Mouse (Mus musculus): ENCODE results near the gene H2-Eb1. TPM values are rescaled to one million over a fixed set of nuclear protein-coding genes. Genes with fewer than 3 reads are reported as not detected.

The H2-Eb1 gene
- total RNA-seq (2014; rRNA removed) (18.5 and 38.0 TPM in 2 replicates), polyA plus RNA-seq (2012; rRNA removed) (23.3 and 39.5 TPM in 2 replicates)

DNA sequence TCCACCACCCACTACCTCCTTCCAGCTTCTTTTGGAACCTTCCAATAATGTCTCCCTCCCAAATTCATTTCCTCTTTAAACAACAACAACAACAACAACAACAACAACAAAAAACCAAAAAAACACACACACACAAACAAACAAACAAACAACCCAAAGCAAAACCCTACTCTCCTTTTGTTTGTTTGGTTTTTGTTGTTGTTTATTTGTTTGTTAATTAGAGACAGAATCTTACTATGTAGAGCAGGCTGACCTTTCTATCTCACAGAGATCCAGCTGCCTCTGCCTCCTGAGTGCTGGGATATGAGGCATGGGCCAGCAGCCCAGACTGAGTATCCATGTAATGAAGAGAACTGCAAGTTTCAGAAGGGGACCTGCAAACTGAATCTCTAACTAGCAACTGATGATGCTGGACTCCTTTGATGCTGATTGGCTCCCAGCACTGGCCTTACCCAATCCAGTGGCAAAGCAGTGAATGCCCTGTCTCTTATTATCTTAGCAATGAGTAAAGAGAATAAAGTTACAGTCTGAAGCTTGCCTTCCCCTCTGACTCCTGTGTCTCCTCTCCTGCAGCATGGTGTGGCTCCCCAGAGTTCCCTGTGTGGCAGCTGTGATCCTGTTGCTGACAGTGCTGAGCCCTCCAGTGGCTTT, at the start of gene H2-Eb1:
TSS of gene H2-Eb1 (plus strand) at position 488 of the 651 bp plus-strand sequence.
- no peaks in the 10 kb centered on the region for H3K79me2 ChIP-seq (ENCODE audit: control insufficient read depth, insufficient read depth, low read length)
- DNase-seq (ENCODE audit: extremely low read depth, low read depth, low spot score), result peak; percentile 77
- peak within 1 kb of the TSS; percentile 5; the same call in 1 of the 2 replicates for H3K9ac ChIP-seq (ENCODE audit: low read depth, low read length)
- TF ChIP-seq CTCF (IDR thresholded peaks at IDR 0.05; ENCODE audit: low read depth, low read length) (no peak), POLR2A (IDR thresholded peaks at IDR 0.05; ENCODE audit: extremely low read depth, insufficient read depth, low read length) (no peak)
- peak within 1 kb of the TSS; percentile 21 for H3K4me3 ChIP-seq (ENCODE audit: insufficient read depth, low read depth, low read length)
- H3K27me3 ChIP-seq (ENCODE audit: control insufficient read depth, insufficient read depth, low read length), result no peaks in the 10 kb centered on the region
- H3K27ac ChIP-seq (replicated peaks; ENCODE audit: insufficient read depth, low read depth, low read length), result no peak within 1 kb of the TSS
- no peaks in the 10 kb centered on the region for H3K36me3 ChIP-seq (ENCODE audit: control insufficient read depth, insufficient read depth, low read length)
- no peaks in the 10 kb centered on the region for H3K4me1 ChIP-seq (ENCODE audit: control insufficient read depth, insufficient read depth, low read length)

DNA sequence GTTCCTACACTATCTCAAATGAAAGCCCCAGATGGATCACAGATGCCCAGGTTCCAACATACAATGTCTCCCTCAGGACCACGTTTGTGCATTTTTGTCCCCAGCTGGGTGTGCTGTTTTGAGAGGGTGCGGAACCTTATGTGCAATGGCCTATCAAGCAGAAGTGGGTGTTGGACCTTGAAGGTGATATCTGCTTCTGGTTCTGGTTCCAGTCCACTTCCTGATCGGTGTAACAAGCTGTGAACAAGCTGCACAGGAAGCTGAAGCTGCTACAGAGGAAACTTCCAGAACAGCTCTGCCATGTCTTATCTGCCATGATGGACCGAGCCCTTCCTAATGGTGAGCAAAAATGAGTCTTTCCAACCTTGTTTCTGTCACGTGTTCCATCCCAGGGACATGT, 49.2 kb upstream of the H2-Eb1 start:
- TF ChIP-seq CTCF (IDR thresholded peaks at IDR 0.05; ENCODE audit: low read depth, low read length) (no peak), POLR2A (IDR thresholded peaks at IDR 0.05; ENCODE audit: extremely low read depth, insufficient read depth, low read length) (no peak)
- no peaks in the 10 kb centered on the region for H3K79me2 ChIP-seq (ENCODE audit: control insufficient read depth, insufficient read depth, low read length)
- no peaks in the 10 kb centered on the region for H3K4me1 ChIP-seq (ENCODE audit: control insufficient read depth, insufficient read depth, low read length)
- 0 out of 2 replicates have a peak, but pooled peaks cover 2% of the 10 kb centered on the region for H3K27me3 ChIP-seq (ENCODE audit: control insufficient read depth, insufficient read depth, low read length)
- WGBS, result 63% methylated on average over 5 of the region's 5 CpGs
- no peak overlapping the region for H3K4me3 ChIP-seq (ENCODE audit: insufficient read depth, low read depth, low read length)
- H3K36me3 ChIP-seq (ENCODE audit: control insufficient read depth, insufficient read depth, low read length), result no peaks in the 10 kb centered on the region
- no peak overlapping the region for H3K27ac ChIP-seq (replicated peaks; ENCODE audit: insufficient read depth, low read depth, low read length)
- DNase-seq (ENCODE audit: extremely low read depth, low read depth, low spot score), result no peak
- H3K9ac ChIP-seq (ENCODE audit: low read depth, low read length), result no peak overlapping the region

DNA sequence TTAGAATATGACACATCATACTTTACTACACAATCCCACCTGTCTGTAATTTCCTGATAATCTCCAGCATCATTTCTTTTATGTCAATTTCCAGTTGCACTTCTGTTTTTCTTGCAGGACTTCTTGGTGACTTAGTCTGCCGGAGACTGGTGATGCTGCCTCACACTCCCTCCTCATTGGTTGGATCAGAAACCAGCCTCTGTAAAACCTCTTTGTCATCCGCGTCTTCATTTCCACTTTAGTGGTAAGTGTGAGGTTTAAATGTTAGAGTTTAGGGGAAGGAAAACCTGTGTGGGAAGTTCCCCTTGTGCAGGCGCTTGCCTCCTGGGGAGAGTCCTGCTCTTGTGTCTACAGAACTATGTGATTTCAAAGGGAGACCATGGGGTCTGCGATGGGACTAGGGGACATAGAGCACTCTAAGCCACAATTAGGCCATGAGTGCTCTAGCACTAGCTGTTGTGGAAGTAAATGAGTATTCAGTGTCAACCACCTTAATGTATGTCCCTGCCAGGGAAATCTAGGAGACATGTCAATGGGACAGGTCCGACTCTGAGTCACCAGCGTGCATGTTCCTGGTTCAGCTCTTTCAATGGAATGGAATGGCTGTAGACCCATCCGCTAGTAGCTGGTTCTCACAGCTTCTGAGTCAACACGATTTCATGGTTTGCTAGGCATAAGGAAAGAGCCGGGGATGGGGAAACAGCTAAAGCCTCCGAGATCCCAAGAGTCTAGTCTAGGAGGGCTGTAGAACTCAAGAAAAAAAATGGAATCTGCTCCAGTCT, 47.9 kb upstream of the H2-Eb1 start, which contains the start of gene H2-Ab1:
TSS of gene H2-Ab1 (plus strand) at position 96 of the 782 bp plus-strand sequence.
- H3K4me3 ChIP-seq (ENCODE audit: insufficient read depth, low read depth, low read length), result no peak within 1 kb of the TSS

DNA sequence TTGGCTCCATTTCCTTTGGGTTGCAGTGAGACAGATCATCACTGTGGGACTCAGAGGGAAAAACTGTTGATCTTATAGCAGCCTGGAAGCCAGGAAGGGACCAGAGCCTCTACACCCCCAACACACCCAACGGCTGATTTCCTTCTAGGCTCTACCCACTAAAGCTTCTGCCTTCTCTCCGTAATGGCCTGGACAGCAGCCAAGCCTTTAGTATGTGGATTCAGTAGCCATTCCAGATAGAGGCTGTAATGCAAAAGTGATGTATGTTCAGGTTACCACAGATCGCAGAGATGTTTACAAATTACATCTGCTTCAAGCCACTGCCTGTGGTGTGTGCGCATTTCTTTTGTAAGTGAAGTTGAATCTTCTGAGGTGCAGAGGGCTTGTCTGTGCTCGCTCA, 45.1 kb upstream of the H2-Eb1 start:
- H3K4me3 ChIP-seq (ENCODE audit: insufficient read depth, low read depth, low read length), result no peak overlapping the region
- TF ChIP-seq CTCF (IDR thresholded peaks at IDR 0.05; ENCODE audit: low read depth, low read length), result no peak
- TF ChIP-seq POLR2A (IDR thresholded peaks at IDR 0.05; ENCODE audit: extremely low read depth, insufficient read depth, low read length), result no peak
- peaks cover 12% of the 10 kb centered on the region; the same call in 1 of the 2 replicates for H3K27me3 ChIP-seq (ENCODE audit: control insufficient read depth, insufficient read depth, low read length)
- no peak overlapping the region for H3K9ac ChIP-seq (ENCODE audit: low read depth, low read length)
- H3K79me2 ChIP-seq (ENCODE audit: control insufficient read depth, insufficient read depth, low read length), result no peaks in the 10 kb centered on the region
- H3K27ac ChIP-seq (replicated peaks; ENCODE audit: insufficient read depth, low read depth, low read length), result no peak overlapping the region
- no peak for DNase-seq (ENCODE audit: extremely low read depth, low read depth, low spot score)
- WGBS, result 72% methylated on average over 5 of the region's 5 CpGs
- no peaks in the 10 kb centered on the region for H3K36me3 ChIP-seq (ENCODE audit: control insufficient read depth, insufficient read depth, low read length)
- H3K4me1 ChIP-seq (ENCODE audit: control insufficient read depth, insufficient read depth, low read length), result peaks cover 5% of the 10 kb centered on the region

More for the DNA sequence above, 47.9 kb upstream of the H2-Eb1 start, which contains the start of gene H2-Ab1:
- no peaks in the 10 kb centered on the region for H3K4me1 ChIP-seq (ENCODE audit: control insufficient read depth, insufficient read depth, low read length)
- H3K27me3 ChIP-seq (ENCODE audit: control insufficient read depth, insufficient read depth, low read length), result 0 out of 2 replicates have a peak, but pooled peaks cover 2% of the 10 kb centered on the region
- H3K79me2 ChIP-seq (ENCODE audit: control insufficient read depth, insufficient read depth, low read length), result no peaks in the 10 kb centered on the region
- peak; percentile 51 for DNase-seq (ENCODE audit: extremely low read depth, low read depth, low spot score)
- H3K36me3 ChIP-seq (ENCODE audit: control insufficient read depth, insufficient read depth, low read length), result no peaks in the 10 kb centered on the region
- no peak within 1 kb of the TSS for H3K9ac ChIP-seq (ENCODE audit: low read depth, low read length)
- TF ChIP-seq CTCF (IDR thresholded peaks at IDR 0.05; ENCODE audit: low read depth, low read length) (no peak), POLR2A (IDR thresholded peaks at IDR 0.05; ENCODE audit: extremely low read depth, insufficient read depth, low read length) (no peak)
- no peak within 1 kb of the TSS for H3K27ac ChIP-seq (replicated peaks; ENCODE audit: insufficient read depth, low read depth, low read length)
- WGBS, result 66% methylated on average over 11 of the region's 11 CpGs

DNA sequence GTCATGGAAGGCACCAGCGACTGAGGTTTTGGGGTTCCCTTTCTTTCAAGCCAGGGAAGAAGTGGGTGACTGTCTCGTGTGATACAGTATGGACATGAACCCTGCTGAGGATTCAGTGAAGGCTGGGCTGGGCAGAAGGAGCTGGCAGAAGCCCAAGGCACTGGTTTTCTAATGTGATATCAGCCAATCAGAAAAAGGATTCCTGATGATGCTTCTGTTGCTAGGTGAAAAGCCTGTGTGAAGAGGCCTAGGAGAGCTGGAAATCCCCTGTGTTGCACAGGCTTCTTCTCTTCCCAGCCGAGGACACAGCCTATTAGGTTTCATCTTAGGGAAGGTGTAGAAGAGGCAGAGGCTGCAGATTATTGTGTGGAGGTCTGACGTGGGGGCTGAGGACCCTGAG, 44.2 kb upstream of the H2-Eb1 start:
- TF ChIP-seq CTCF (IDR thresholded peaks at IDR 0.05; ENCODE audit: low read depth, low read length) (no peak), POLR2A (IDR thresholded peaks at IDR 0.05; ENCODE audit: extremely low read depth, insufficient read depth, low read length) (no peak)
- H3K4me3 ChIP-seq (ENCODE audit: insufficient read depth, low read depth, low read length), result no peak overlapping the region
- no peaks in the 10 kb centered on the region for H3K79me2 ChIP-seq (ENCODE audit: control insufficient read depth, insufficient read depth, low read length)
- H3K36me3 ChIP-seq (ENCODE audit: control insufficient read depth, insufficient read depth, low read length), result no peaks in the 10 kb centered on the region
- peaks cover 5% of the 10 kb centered on the region for H3K4me1 ChIP-seq (ENCODE audit: control insufficient read depth, insufficient read depth, low read length)
- no peak overlapping the region for H3K9ac ChIP-seq (ENCODE audit: low read depth, low read length)
- H3K27ac ChIP-seq (replicated peaks; ENCODE audit: insufficient read depth, low read depth, low read length), result no peak overlapping the region
- H3K27me3 ChIP-seq (ENCODE audit: control insufficient read depth, insufficient read depth, low read length), result peaks cover 12% of the 10 kb centered on the region; the same call in 1 of the 2 replicates
- peak; percentile 43 for DNase-seq (ENCODE audit: extremely low read depth, low read depth, low spot score)
- 30% methylated on average over 4 of the region's 4 CpGs for WGBS

Measured in liver, adult 2 months (tissue).